Mouse (Mus musculus) granulocyte monocyte progenitor cell, adult 5-6 weeks (primary cell): ENCODE results near the gene Pzp. TPM values are rescaled to one million over a fixed set of nuclear protein-coding genes. Genes with fewer than 3 reads are reported as not detected.

Experiments used
- ATAC-seq: replicated peaks from 2 replicates; pipeline ENCODE4 v1.8.0; 2016; ENCODE audit warnings: mild to moderate bottlenecking, moderate TSS enrichment, inconsistent platforms; ENCODE audit not compliant: poor library complexity, severe bottlenecking
- total RNA-seq, 2 experiments: library from RNA; stranded (forward) in 1 of 2; stranded (reverse) in 1 of 2; fragments of 200-712, 200-1000 nt in 1 of 2; fragments of >200 nt in 1 of 2; fragmentation: Nextera tagmentation in 1 of 2; gene quantifications; 2 replicates each; pipeline ENCODE4 v1.2.3; 2014 to 2017

The Pzp gene
- total RNA-seq, 2 experiments from 2014 or later, result not detected

- peak; percentile 56 for ATAC-seq
Observed at GRCm38 (mm10) chr6:128437731-128438316, 88.7 kb downstream of the Pzp start.

DNA sequence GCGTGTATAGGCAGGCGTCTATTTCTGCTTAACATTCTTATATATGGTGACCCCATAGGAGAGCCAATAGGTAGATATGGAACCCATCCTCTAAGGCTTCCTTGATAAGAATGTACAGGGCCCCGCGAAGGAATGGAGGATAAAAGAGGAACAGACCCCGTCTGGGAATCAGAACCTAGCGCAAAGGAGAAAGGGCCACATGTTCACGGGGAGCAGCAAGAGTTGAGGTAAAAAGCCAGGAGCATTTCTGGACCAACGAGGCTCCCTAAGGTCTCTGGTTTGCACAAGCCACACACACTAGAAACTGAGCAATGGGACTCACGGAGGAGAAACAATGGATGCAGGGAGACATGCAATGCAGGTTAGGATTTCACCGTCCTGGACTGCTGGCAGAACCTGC, 89.2 kb downstream of the Pzp start:
- 0 out of 2 replicates have a peak, but pooled peaks have one; percentile 9 for ATAC-seq

GRCm38 (mm10) chr6:128436356-128437005, 90.0 kb downstream of the Pzp start:
- no peak for ATAC-seq

GRCm38 (mm10) chr6:128435474-128435873, 91.0 kb downstream of the Pzp start:
- ATAC-seq, result no peak

Other genes starting within 250 kb of the Pzp start
- gene Tead4, start 225.9 kb downstream of the Pzp start, total RNA-seq (2014; fragmentation: Nextera tagmentation), result not detected in 2 replicates
- not detected in 2 replicates for gene Tead4, start 225.9 kb downstream of the Pzp start, total RNA-seq (2017)
- gene Tulp3, start 170.9 kb downstream of the Pzp start, total RNA-seq (2014; fragmentation: Nextera tagmentation), result 0.21 and 3.7 TPM in 2 replicates
- gene Tulp3, start 170.9 kb downstream of the Pzp start, total RNA-seq (2017), result 0.46 TPM in 1 of 2 replicates, not detected in the other
- gene Rhno1, start 163.8 kb downstream of the Pzp start, total RNA-seq (2014; fragmentation: Nextera tagmentation), result 43.7 and 51.3 TPM in 2 replicates
- gene Rhno1, start 163.8 kb downstream of the Pzp start, total RNA-seq (2017), result 33.3 and 37.4 TPM in 2 replicates
- 38.8 and 53.2 TPM in 2 replicates for gene Foxm1, start 163.8 kb downstream of the Pzp start, total RNA-seq (2014; fragmentation: Nextera tagmentation)
- 12.8 and 18.2 TPM in 2 replicates for gene Foxm1, start 163.8 kb downstream of the Pzp start, total RNA-seq (2017)
- not detected in 2 replicates for gene Tex52, start 151.3 kb downstream of the Pzp start, total RNA-seq (2014; fragmentation: Nextera tagmentation)
- 0.22 TPM in 1 of 2 replicates, not detected in the other for gene Tex52, start 151.3 kb downstream of the Pzp start, total RNA-seq (2017)
- gene Gm44596, start 151.2 kb downstream of the Pzp start, total RNA-seq (2014; fragmentation: Nextera tagmentation), result not detected in 2 replicates
- not detected in 2 replicates for gene Gm44596, start 151.2 kb downstream of the Pzp start, total RNA-seq (2017)
- gene Nrip2, start 127.4 kb downstream of the Pzp start, total RNA-seq (2014; fragmentation: Nextera tagmentation), result not detected in 2 replicates
- gene Nrip2, start 127.4 kb downstream of the Pzp start, total RNA-seq (2017), result not detected in 2 replicates
- 9.9 and 75.9 TPM in 2 replicates for gene Itfg2, start 101.8 kb downstream of the Pzp start, total RNA-seq (2014; fragmentation: Nextera tagmentation)
- 23.5 and 33.3 TPM in 2 replicates for gene Itfg2, start 101.8 kb downstream of the Pzp start, total RNA-seq (2017)
- gene Fkbp4, start 88.0 kb downstream of the Pzp start, total RNA-seq (2014; fragmentation: Nextera tagmentation), result 216 and 249 TPM in 2 replicates
- 331 and 365 TPM in 2 replicates for gene Fkbp4, start 88.0 kb downstream of the Pzp start, total RNA-seq (2017)
- gene A2ml1, start 54.9 kb upstream of the Pzp start, total RNA-seq (2014; fragmentation: Nextera tagmentation), result 7.0 TPM in 1 of 2 replicates, not detected in the other
- gene A2ml1, start 54.9 kb upstream of the Pzp start, total RNA-seq (2017), result not detected in 2 replicates
- not detected in 2 replicates for gene Klrb1a, start 96.8 kb upstream of the Pzp start, total RNA-seq (2014; fragmentation: Nextera tagmentation)
- gene Klrb1a, start 96.8 kb upstream of the Pzp start, total RNA-seq (2017), result not detected in 2 replicates
- not detected in 2 replicates for gene Clec2h, start 135.7 kb upstream of the Pzp start, total RNA-seq (2014; fragmentation: Nextera tagmentation)
- gene Clec2h, start 135.7 kb upstream of the Pzp start, total RNA-seq (2017), result not detected in 2 replicates
- gene Klrb1, start 196.3 kb upstream of the Pzp start, total RNA-seq (2014; fragmentation: Nextera tagmentation), result not detected in 2 replicates
- gene Klrb1, start 196.3 kb upstream of the Pzp start, total RNA-seq (2017), result not detected in 2 replicates